Mouse (Mus musculus): Measurements from ENCODE around the gene Fv1. TPM values are rescaled to one million over a fixed set of nuclear protein-coding genes. Genes with fewer than 3 reads are reported as not detected.

The Fv1 gene
- polyA plus RNA-seq, 1 experiment from 2014 or later: 14.7 TPM

GRCm38 (mm10) chr4:147903601-147904000 lies 34.8 kb downstream of the Fv1 start:
- 80% methylated on average over 3 of the region's 3 CpGs for WGBS
- DNase-seq (ENCODE audit: low spot score): no peak
- H3K9ac ChIP-seq (replicated peaks; ENCODE audit: low read length): peak overlapping the region; percentile 82; the same call in 1 of the 2 replicates

GRCm38 (mm10) chr4:147904313-147905089 lies 35.7 kb downstream of the Fv1 start, which contains the start of gene Mfn2:
Gene Mfn2, minus strand, starts transcription at chr4:147904704.
- DNase-seq (ENCODE audit: low spot score) (peak; percentile 93), ATAC-seq (replicated peaks; ENCODE audit: insufficient number of reproducible peaks, low FRiP score, low TSS enrichment, low read depth) (peak; percentile 89)
- Histone ChIP-seq H3K9me3 (replicated peaks; ENCODE audit: control insufficient read depth, low read length) (no peaks in the 10 kb centered on the region), H3K9ac (replicated peaks; ENCODE audit: low read length) (peak within 1 kb of the TSS; percentile 82), H3K4me3 (ENCODE audit: low read depth, low read length) (peak within 1 kb of the TSS; percentile 90), H3K36me3 (replicated peaks; ENCODE audit: control insufficient read depth, insufficient read depth, low read depth, low read length) (no peaks in the 10 kb centered on the region), H3K27me3 (ENCODE audit: control insufficient read depth, insufficient read depth, low read length) (no peaks in the 10 kb centered on the region), H3K4me2 (ENCODE audit: low read depth, low read length) (peak within 1 kb of the TSS; percentile 52), H3K27ac (replicated peaks; ENCODE audit: low read depth, low read length) (peak within 1 kb of the TSS; percentile 57), H3K4me1 (ENCODE audit: control insufficient read depth, insufficient read depth, low read length) (no peaks in the 10 kb centered on the region)
- under 1% methylated on average over 47 of the region's 59 CpGs for WGBS

More at GRCm38 (mm10) chr4:147903601-147904000, 34.8 kb downstream of the Fv1 start:
- ATAC-seq (replicated peaks; ENCODE audit: insufficient number of reproducible peaks, low FRiP score, low TSS enrichment, low read depth): no peak
- Histone ChIP-seq H3K36me3 (replicated peaks; ENCODE audit: control insufficient read depth, insufficient read depth, low read depth, low read length) (no peaks in the 10 kb centered on the region), H3K4me2 (ENCODE audit: low read depth, low read length) (peak overlapping the region; percentile 52), H3K9me3 (replicated peaks; ENCODE audit: control insufficient read depth, low read length) (no peaks in the 10 kb centered on the region), H3K4me1 (ENCODE audit: control insufficient read depth, insufficient read depth, low read length) (no peaks in the 10 kb centered on the region), H3K27me3 (ENCODE audit: control insufficient read depth, insufficient read depth, low read length) (no peaks in the 10 kb centered on the region), H3K27ac (replicated peaks; ENCODE audit: low read depth, low read length) (no peak overlapping the region), H3K4me3 (ENCODE audit: low read depth, low read length) (peak overlapping the region; percentile 90)

DNA sequence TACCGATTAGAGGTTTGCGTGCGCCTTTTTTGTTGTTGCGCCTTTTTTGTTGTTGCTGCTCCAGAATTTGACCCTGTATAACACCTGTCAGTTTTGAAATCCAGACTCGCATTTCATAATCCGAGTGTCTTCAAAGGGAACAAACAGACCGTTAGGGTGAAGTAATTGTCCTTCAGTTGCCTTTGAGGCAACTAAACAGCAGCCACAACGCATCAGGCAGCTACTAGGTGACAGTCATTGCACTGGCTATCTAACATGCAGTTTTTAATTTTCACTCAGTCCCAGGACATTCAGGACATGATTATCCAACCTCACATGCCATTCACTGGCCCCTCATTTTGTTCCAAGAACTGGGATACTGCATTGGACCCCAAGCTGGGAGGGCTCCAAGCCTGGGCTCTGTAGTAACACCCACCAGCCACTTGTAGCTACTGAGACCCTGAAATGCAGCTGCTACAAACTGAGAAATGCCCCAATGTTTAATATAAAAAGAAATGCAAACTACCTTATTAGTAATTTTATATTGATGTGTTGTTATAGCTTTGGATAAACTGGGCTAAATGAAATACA lies 36.4 kb downstream of the Fv1 start:
- peak overlapping the region; percentile 90 for H3K4me3 ChIP-seq (ENCODE audit: low read depth, low read length)
- H3K27ac ChIP-seq (replicated peaks; ENCODE audit: low read depth, low read length): no peak overlapping the region

GRCm38 (mm10) chr4:147906230-147906629 lies 37.5 kb downstream of the Fv1 start:
- Histone ChIP-seq H3K4me1 (ENCODE audit: control insufficient read depth, insufficient read depth, low read length) (no peaks in the 10 kb centered on the region), H3K4me3 (ENCODE audit: low read depth, low read length) (no peak overlapping the region), H3K9ac (replicated peaks; ENCODE audit: low read length) (no peak overlapping the region), H3K36me3 (replicated peaks; ENCODE audit: control insufficient read depth, insufficient read depth, low read depth, low read length) (no peaks in the 10 kb centered on the region), H3K4me2 (ENCODE audit: low read depth, low read length) (no peak overlapping the region), H3K9me3 (replicated peaks; ENCODE audit: control insufficient read depth, low read length) (no peaks in the 10 kb centered on the region), H3K27ac (replicated peaks; ENCODE audit: low read depth, low read length) (no peak overlapping the region), H3K27me3 (ENCODE audit: control insufficient read depth, insufficient read depth, low read length) (no peaks in the 10 kb centered on the region)
- no peak for ATAC-seq (replicated peaks; ENCODE audit: insufficient number of reproducible peaks, low FRiP score, low TSS enrichment, low read depth)
- 77% methylated on average over 5 of the region's 5 CpGs for WGBS
- no peak for DNase-seq (ENCODE audit: low spot score)

More for the DNA sequence above, 36.4 kb downstream of the Fv1 start:
- WGBS: 5% methylated on average over 8 of the region's 8 CpGs
- Histone ChIP-seq H3K4me1 (ENCODE audit: control insufficient read depth, insufficient read depth, low read length) (no peaks in the 10 kb centered on the region), H3K9ac (replicated peaks; ENCODE audit: low read length) (no peak overlapping the region), H3K4me2 (ENCODE audit: low read depth, low read length) (peak overlapping the region; percentile 23), H3K9me3 (replicated peaks; ENCODE audit: control insufficient read depth, low read length) (no peaks in the 10 kb centered on the region), H3K27me3 (ENCODE audit: control insufficient read depth, insufficient read depth, low read length) (no peaks in the 10 kb centered on the region), H3K36me3 (replicated peaks; ENCODE audit: control insufficient read depth, insufficient read depth, low read depth, low read length) (no peaks in the 10 kb centered on the region)
- ATAC-seq (replicated peaks; ENCODE audit: insufficient number of reproducible peaks, low FRiP score, low TSS enrichment, low read depth) (peak; percentile 12; the same call in 1 of the 2 replicates), DNase-seq (ENCODE audit: low spot score) (no peak)

DNA sequence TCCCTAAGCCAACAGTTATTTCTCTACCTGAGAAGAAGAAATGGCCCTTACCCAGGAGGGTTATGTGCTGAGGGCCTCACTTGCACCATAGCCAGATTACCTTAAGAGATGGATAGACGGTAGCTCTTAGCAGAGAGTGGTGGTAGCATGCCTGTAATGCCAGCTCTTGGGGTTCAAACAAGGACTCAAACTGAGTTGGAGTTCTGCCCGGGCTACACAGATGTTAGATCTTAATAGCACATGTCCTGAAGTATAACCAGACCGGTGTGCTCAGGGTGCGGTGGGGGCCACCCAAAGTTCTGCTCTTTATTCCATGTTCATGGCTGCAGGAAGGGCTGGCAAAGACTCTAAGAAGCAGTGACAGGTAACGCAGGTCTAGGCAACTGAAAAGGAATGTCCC lies 40.7 kb downstream of the Fv1 start:
- no peak overlapping the region for H3K27ac ChIP-seq (replicated peaks; ENCODE audit: low read depth, low read length)
- 93% methylated on average over 5 of the region's 5 CpGs for WGBS
- H3K9me3 ChIP-seq (replicated peaks; ENCODE audit: control insufficient read depth, low read length): no peaks in the 10 kb centered on the region
- H3K4me1 ChIP-seq (ENCODE audit: control insufficient read depth, insufficient read depth, low read length): no peaks in the 10 kb centered on the region
- H3K4me2 ChIP-seq (ENCODE audit: low read depth, low read length): no peak overlapping the region
- no peak overlapping the region for H3K9ac ChIP-seq (replicated peaks; ENCODE audit: low read length)
- DNase-seq (ENCODE audit: low spot score) (no peak), ATAC-seq (replicated peaks; ENCODE audit: insufficient number of reproducible peaks, low FRiP score, low TSS enrichment, low read depth) (no peak)
- no peaks in the 10 kb centered on the region for H3K36me3 ChIP-seq (replicated peaks; ENCODE audit: control insufficient read depth, insufficient read depth, low read depth, low read length)
- H3K27me3 ChIP-seq (ENCODE audit: control insufficient read depth, insufficient read depth, low read length): no peaks in the 10 kb centered on the region
- H3K4me3 ChIP-seq (ENCODE audit: low read depth, low read length): no peak overlapping the region

GRCm38 (mm10) chr4:147918459-147919121 lies 49.8 kb downstream of the Fv1 start:
- no peak overlapping the region for H3K9ac ChIP-seq (replicated peaks; ENCODE audit: low read length)
- H3K9me3 ChIP-seq (replicated peaks; ENCODE audit: control insufficient read depth, low read length): no peaks in the 10 kb centered on the region
- DNase-seq (ENCODE audit: low spot score): peak; percentile 64
- H3K36me3 ChIP-seq (replicated peaks; ENCODE audit: control insufficient read depth, insufficient read depth, low read depth, low read length): no peaks in the 10 kb centered on the region
- H3K27me3 ChIP-seq (ENCODE audit: control insufficient read depth, insufficient read depth, low read length): no peaks in the 10 kb centered on the region
- 0 out of 2 replicates have a peak, but pooled peaks have one; percentile 10 for ATAC-seq (replicated peaks; ENCODE audit: insufficient number of reproducible peaks, low FRiP score, low TSS enrichment, low read depth)
- no peaks in the 10 kb centered on the region; the same call in 1 of the 2 replicates for H3K4me1 ChIP-seq (ENCODE audit: control insufficient read depth, insufficient read depth, low read length)
- 56% methylated on average over 7 of the region's 7 CpGs for WGBS
- no peak overlapping the region for H3K27ac ChIP-seq (replicated peaks; ENCODE audit: low read depth, low read length)
- no peak overlapping the region for H3K4me3 ChIP-seq (ENCODE audit: low read depth, low read length)
- no peak overlapping the region for H3K4me2 ChIP-seq (ENCODE audit: low read depth, low read length)

All from embryonic facial prominence, embryonic 11.5 days (tissue).